In genomic region chr2:132046659-132047058, GRCm38 (mm10) we compare ENCODE assay signal across 27 mouse cellular contexts.
"Had no signal": no experiment of that assay in that cellular context is flagged by ENCODE, and none has a peak within 500 bp of the region (broad histone marks: within the 10 kb centered on the region; RNA-seq: fewer than 3 reads in every experiment).

No protein-coding gene starts in this region.

- DNase-seq: layer of hippocampus, postnatal 36 days; left cerebral cortex, postnatal 4 days; liver; liver, embryonic 13.5 days; liver, postnatal 0 days; lung, embryonic 14.5 days; midbrain, embryonic 14.5 days had no signal

- H3K9ac ChIP-seq: limb, embryonic 12.5 days; limb, embryonic 13.5 days; limb, embryonic 15.5 days; liver, embryonic 12.5 days; liver, embryonic 13.5 days; liver, embryonic 14.5 days; liver, embryonic 15.5 days; liver, postnatal 0 days; lung, embryonic 14.5 days; lung, embryonic 15.5 days; midbrain, embryonic 12.5 days; midbrain, embryonic 13.5 days; midbrain, embryonic 15.5 days; neural tube, embryonic 12.5 days had no signal

- H3K4me1 ChIP-seq: midbrain, embryonic 15.5 days had no signal

- H3K36me3 ChIP-seq: limb, embryonic 10.5 days; limb, embryonic 12.5 days; limb, embryonic 13.5 days; limb, embryonic 15.5 days; liver, embryonic 12.5 days; liver, embryonic 13.5 days; liver, embryonic 15.5 days; lung, embryonic 15.5 days; midbrain, embryonic 10.5 days; midbrain, embryonic 12.5 days; midbrain, embryonic 13.5 days; midbrain, embryonic 15.5 days; neural tube, embryonic 12.5 days had no signal

- H3K27ac ChIP-seq: left cerebral cortex, adult 2 months; limb, embryonic 10.5 days; limb, embryonic 12.5 days; limb, embryonic 13.5 days; limb, embryonic 15.5 days; liver, embryonic 12.5 days; liver, embryonic 13.5 days; liver, embryonic 14.5 days; liver, embryonic 15.5 days; lung, embryonic 15.5 days; macrophage; midbrain, embryonic 10.5 days; midbrain, embryonic 12.5 days; midbrain, embryonic 13.5 days; midbrain, embryonic 15.5 days; neural tube, embryonic 12.5 days had no signal

- ATAC-seq: liver, embryonic 12.5 days; liver, postnatal 0 days; midbrain, embryonic 13.5 days; midbrain, embryonic 15.5 days; midbrain, embryonic 16.5 days had no signal

- H3K27me3 ChIP-seq: limb, embryonic 12.5 days; limb, embryonic 13.5 days; limb, embryonic 15.5 days; liver, embryonic 12.5 days; liver, embryonic 13.5 days; liver, embryonic 15.5 days; lung, embryonic 15.5 days; midbrain, embryonic 12.5 days; midbrain, embryonic 13.5 days; midbrain, embryonic 15.5 days; neural tube, embryonic 12.5 days had no signal

- H3K4me2 ChIP-seq: limb, embryonic 12.5 days; limb, embryonic 13.5 days; limb, embryonic 15.5 days; liver, embryonic 11.5 days; liver, embryonic 12.5 days; liver, embryonic 13.5 days; liver, embryonic 15.5 days; lung, embryonic 14.5 days; lung, embryonic 15.5 days; midbrain, embryonic 11.5 days; midbrain, embryonic 12.5 days; midbrain, embryonic 13.5 days; midbrain, embryonic 15.5 days; neural tube, embryonic 12.5 days had no signal

- H3K4me3 ChIP-seq: left cerebral cortex, adult 2 months; limb, embryonic 10.5 days; limb, embryonic 12.5 days; limb, embryonic 13.5 days; limb, embryonic 15.5 days; liver, embryonic 12.5 days; liver, embryonic 13.5 days; liver, embryonic 15.5 days; lung, embryonic 15.5 days; megakaryocyte, embryonic 14.5 days; midbrain, embryonic 10.5 days; midbrain, embryonic 12.5 days; midbrain, embryonic 13.5 days; midbrain, embryonic 15.5 days; myocyte; neural tube, embryonic 12.5 days had no signal

- H3K9me3 ChIP-seq: limb, embryonic 10.5 days; limb, embryonic 12.5 days; limb, embryonic 13.5 days; limb, embryonic 15.5 days; liver, embryonic 12.5 days; liver, embryonic 13.5 days; liver, embryonic 15.5 days; lung, embryonic 15.5 days; midbrain, embryonic 10.5 days; midbrain, embryonic 12.5 days; midbrain, embryonic 13.5 days; midbrain, embryonic 15.5 days; neural tube, embryonic 12.5 days had no signal
